Mouse (Mus musculus): ENCODE measurements around the gene Sgms1.

Gene Sgms1

GRCm38 (mm10) chr19:32389001-32389871, at the start of gene Sgms1:
TSS of gene Sgms1 (minus strand) at chr19:32389714.
- DNase-seq (ENCODE audit: low read depth, low spot score), result peak; percentile 93

- DNase-seq (ENCODE audit: low read depth, low spot score), result no peak
These were observed 36.3 kb upstream of the Sgms1 start for GRCm38 (mm10) chr19:32425856-32426255.

GRCm38 (mm10) chr19:32424706-32425105, 35.2 kb upstream of the Sgms1 start:
- no peak for DNase-seq (ENCODE audit: low read depth, low spot score)

GRCm38 (mm10) chr19:32419069-32419468, 29.6 kb upstream of the Sgms1 start:
- peak; percentile 36 for DNase-seq (ENCODE audit: low read depth, low spot score)

GRCm38 (mm10) chr19:32416692-32417317, 27.3 kb upstream of the Sgms1 start:
- DNase-seq (ENCODE audit: low read depth, low spot score), result peak; percentile 96

- no peak for DNase-seq (ENCODE audit: low read depth, low spot score)
These were observed 20.3 kb upstream of the Sgms1 start for GRCm38 (mm10) chr19:32409603-32410360.

GRCm38 (mm10) chr19:32406717-32407116, 17.2 kb upstream of the Sgms1 start:
- DNase-seq (ENCODE audit: low read depth, low spot score), result no peak

- no peak for DNase-seq (ENCODE audit: low read depth, low spot score)
These were observed 14.9 kb upstream of the Sgms1 start for GRCm38 (mm10) chr19:32404386-32404785.

- no peak for DNase-seq (ENCODE audit: low read depth, low spot score)
These were observed 14.3 kb upstream of the Sgms1 start for GRCm38 (mm10) chr19:32403834-32404233.

GRCm38 (mm10) chr19:32398491-32398890, 9.0 kb upstream of the Sgms1 start:
- DNase-seq (ENCODE audit: low read depth, low spot score), result no peak

- DNase-seq (ENCODE audit: low read depth, low spot score), result peak; percentile 35
These were observed 6.8 kb upstream of the Sgms1 start for GRCm38 (mm10) chr19:32396303-32396702.

GRCm38 (mm10) chr19:32394825-32395224, 5.3 kb upstream of the Sgms1 start:
- DNase-seq (ENCODE audit: low read depth, low spot score), result no peak

GRCm38 (mm10) chr19:32393758-32394450, 4.4 kb upstream of the Sgms1 start:
- DNase-seq (ENCODE audit: low read depth, low spot score), result no peak

- no peak for DNase-seq (ENCODE audit: low read depth, low spot score)
These were observed 3.7 kb upstream of the Sgms1 start for GRCm38 (mm10) chr19:32393092-32393745.

- DNase-seq (ENCODE audit: low read depth, low spot score), result no peak
These were observed 1.9 kb upstream of the Sgms1 start for GRCm38 (mm10) chr19:32391441-32391840.

- DNase-seq (ENCODE audit: low read depth, low spot score), result peak; percentile 18
These were observed 602 bp upstream of the Sgms1 start for GRCm38 (mm10) chr19:32390116-32390515.

- DNase-seq (ENCODE audit: low read depth, low spot score), result peak; percentile 86
These were observed 1.2 kb downstream of the Sgms1 start for GRCm38 (mm10) chr19:32388191-32388921.

GRCm38 (mm10) chr19:32387403-32388190, 1.9 kb downstream of the Sgms1 start:
- DNase-seq (ENCODE audit: low read depth, low spot score), result peak; percentile 53

GRCm38 (mm10) chr19:32386556-32387402, 2.7 kb downstream of the Sgms1 start:
- DNase-seq (ENCODE audit: low read depth, low spot score), result peak; percentile 99

All from 3T3-L1 (cell line).